Mouse (Mus musculus) forebrain, embryonic 13.5 days (tissue): ENCODE data around the gene Rem2. TPM values are rescaled to one million over a fixed set of nuclear protein-coding genes. Genes with fewer than 3 reads are reported as not detected.
A peak's percentile ranks its signal among the peaks of the same experiment; 100 is the strongest.

ENCODE experiments used
- ATAC-seq: fragments of 200-750 bp; cut with Nextera tagmentation; 2 replicates; pipeline ENCODE4 v1.8.0; 2017
- H3K27ac ChIP-seq: fragments of 300-500 bp; sonication (generic); 2 replicates; pipeline ENCODE4 v1.5.1; 2015; ENCODE audit warnings: inconsistent platforms, mild to moderate bottlenecking, moderate library complexity
- H3K27me3 ChIP-seq: fragments of 300-500 bp; sonication (generic); 2 replicates; pipeline ENCODE4 v1.6.1; 2015; ENCODE audit warnings: mild to moderate bottlenecking, inconsistent platforms
- H3K36me3 ChIP-seq: fragments of 300-500 bp; sonication (generic); 2 replicates; pipeline ENCODE4 v1.6.1; 2015; ENCODE audit warnings: mild to moderate bottlenecking, inconsistent platforms; ENCODE audit not compliant: poor library complexity, severe bottlenecking
- H3K4me1 ChIP-seq: fragments of 300-500 bp; sonication (generic); 2 replicates; pipeline ENCODE4 v1.6.1; 2015; ENCODE audit warnings: inconsistent platforms
- H3K4me2 ChIP-seq: fragments of 300-500 bp; sonication (generic); 2 replicates; pipeline ENCODE4 v1.6.1; 2015; ENCODE audit warnings: inconsistent platforms, mild to moderate bottlenecking, moderate library complexity
- H3K4me3 ChIP-seq: fragments of 300-500 bp; sonication (generic); 2 replicates; pipeline ENCODE4 v1.5.1; 2015; ENCODE audit warnings: mild to moderate bottlenecking, inconsistent platforms
- H3K9ac ChIP-seq: fragments of 300-500 bp; sonication (generic); 2 replicates; pipeline ENCODE4 v1.6.1; 2015; ENCODE audit warnings: mild to moderate bottlenecking, inconsistent platforms
- H3K9me3 ChIP-seq: fragments of 300-500 bp; sonication (generic); replicated peaks from 2 replicates; pipeline ENCODE4 v1.6.1; 2016; ENCODE audit warnings: inconsistent platforms
- WGBS: fragments of 180-500 bp; shearing (Covaris S2); methylation state at CpG from one replicate; pipeline ENCODE4 v1.1.7; 2015; 5-methylcytosine and 5-hydroxymethylcytosine counted together
- polyA plus RNA-seq: library from polyadenylated mRNA; unstranded; fragments of >200 nt; fragmentation: Nextera tagmentation; extraction: Ambion mirVana; gene quantifications from 2 replicates; pipeline ENCODE4 v1.2.1, GENCODE M21; 2015

Rem2 gene
- polyA plus RNA-seq, 1 experiment from 2014 or later, result 24.2 TPM

DNA sequence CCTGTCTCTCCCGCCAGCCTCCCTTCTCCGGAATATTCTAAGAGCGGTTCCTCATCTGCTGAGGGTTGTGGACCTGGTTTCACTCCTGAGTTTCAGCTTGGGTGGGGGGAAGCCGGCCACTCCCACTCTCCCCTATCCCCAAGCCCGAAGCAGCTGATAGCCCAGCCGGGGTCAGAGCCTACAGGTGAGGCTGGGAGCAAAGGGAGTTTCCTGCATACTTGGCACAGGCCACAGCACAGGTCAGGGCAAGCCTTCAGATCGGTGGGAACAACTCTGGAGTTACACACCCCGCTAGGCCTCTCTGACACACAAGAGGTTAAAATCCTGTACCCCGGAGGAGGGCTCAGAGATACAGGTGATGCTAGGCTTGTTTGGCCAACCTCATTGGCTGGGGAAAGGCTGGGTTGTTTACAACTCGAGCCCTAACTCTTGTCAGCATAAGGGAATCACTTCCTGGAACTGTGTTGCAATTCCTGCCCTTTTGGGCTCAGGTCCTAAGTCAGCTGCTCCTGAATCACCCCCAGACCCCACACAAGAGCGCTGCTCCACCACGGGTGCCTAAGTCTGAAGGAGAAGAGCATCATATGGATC, 41.9 kb upstream of the Rem2 start:
- H3K4me3 ChIP-seq, result peak overlapping the region; percentile 55
- no peaks in the 10 kb centered on the region for H3K27me3 ChIP-seq
- no peaks in the 10 kb centered on the region for H3K9me3 ChIP-seq
- peak overlapping the region; percentile 86 for H3K9ac ChIP-seq
- peaks cover 51% of the 10 kb centered on the region for H3K4me1 ChIP-seq
- ATAC-seq, result no peak
- 71% methylated on average over 12 of the region's 12 CpGs for WGBS
- H3K27ac ChIP-seq, result peak overlapping the region; percentile 92; the same call in 1 of the 2 replicates
- H3K4me2 ChIP-seq, result peak overlapping the region; percentile 74
- peaks cover 37% of the 10 kb centered on the region for H3K36me3 ChIP-seq

DNA sequence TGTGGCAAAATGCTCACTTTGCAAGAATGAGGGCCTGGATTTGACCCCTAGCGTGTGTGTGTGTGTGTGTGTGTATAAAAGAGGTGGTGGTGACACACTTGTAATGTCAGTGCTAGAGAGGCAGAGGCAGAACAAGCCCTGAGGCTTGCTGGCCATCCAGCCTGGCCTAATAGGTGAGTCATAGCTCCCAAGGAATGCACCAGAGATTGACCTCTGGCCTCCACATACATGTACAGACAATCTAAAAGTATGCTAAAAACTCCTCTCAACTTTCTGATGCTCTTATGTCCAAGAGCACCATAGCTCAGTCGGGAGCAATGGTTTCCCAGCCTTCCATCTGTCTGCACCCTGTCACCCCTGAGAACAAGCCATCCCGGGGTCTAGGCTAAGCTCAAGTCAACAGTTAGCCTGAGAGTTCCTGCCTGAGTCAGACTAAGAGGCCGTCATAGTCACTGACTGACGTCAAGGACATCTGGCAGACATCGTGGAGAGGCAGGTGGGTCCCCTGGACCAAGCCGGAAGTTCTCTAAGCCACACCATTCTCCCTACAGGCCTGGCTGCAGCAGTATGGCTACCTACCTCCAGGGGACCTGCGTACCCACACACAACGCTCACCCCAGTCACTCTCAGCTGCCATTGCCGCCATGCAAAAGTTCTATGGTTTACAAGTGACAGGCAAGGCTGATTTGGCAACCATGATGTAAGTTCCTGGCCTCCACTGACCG, 40.5 kb upstream of the Rem2 start:
- ATAC-seq, result no peak
- Histone ChIP-seq H3K9me3 (no peaks in the 10 kb centered on the region), H3K4me3 (no peak overlapping the region), H3K9ac (no peak overlapping the region), H3K4me1 (peaks cover 38% of the 10 kb centered on the region), H3K27me3 (no peaks in the 10 kb centered on the region), H3K36me3 (peaks cover 43% of the 10 kb centered on the region), H3K27ac (no peak overlapping the region), H3K4me2 (no peak overlapping the region)
- 93% methylated on average over 11 of the region's 11 CpGs for WGBS

- H3K4me3 ChIP-seq, result no peak overlapping the region
- 76% methylated on average over 12 of the region's 12 CpGs for WGBS
- H3K9me3 ChIP-seq, result no peaks in the 10 kb centered on the region
- peaks cover 7% of the 10 kb centered on the region for H3K4me1 ChIP-seq
- no peak overlapping the region for H3K27ac ChIP-seq
- H3K4me2 ChIP-seq, result no peak overlapping the region
- H3K36me3 ChIP-seq, result peaks cover 57% of the 10 kb centered on the region
- ATAC-seq, result no peak
- H3K9ac ChIP-seq, result no peak overlapping the region
- H3K27me3 ChIP-seq, result no peaks in the 10 kb centered on the region
These were observed 36.7 kb upstream of the Rem2 start for GRCm38 (mm10) chr14:54439155-54439554.

DNA sequence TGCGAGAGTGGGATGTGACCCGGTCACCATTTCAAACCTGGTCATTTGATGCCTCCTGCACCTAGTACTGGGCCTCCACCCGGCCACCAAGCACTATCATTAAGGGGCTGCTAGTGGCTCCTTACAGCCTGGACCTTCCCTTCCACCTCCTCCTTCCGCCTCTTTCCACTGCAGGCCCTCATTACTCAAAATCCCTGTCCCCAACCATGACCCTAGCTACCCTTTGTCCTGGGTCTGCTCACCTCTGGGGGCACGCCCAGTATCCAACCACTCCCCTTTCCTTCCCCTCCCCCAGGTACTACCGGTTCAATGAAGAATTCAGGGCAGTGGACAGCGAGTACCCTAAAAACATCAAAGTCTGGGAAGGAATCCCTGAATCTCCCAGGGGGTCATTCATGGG, 36.3 kb upstream of the Rem2 start:
- H3K4me2 ChIP-seq, result no peak overlapping the region
- WGBS, result 45% methylated on average over 7 of the region's 7 CpGs
- no peak overlapping the region for H3K9ac ChIP-seq
- H3K27ac ChIP-seq, result no peak overlapping the region
- H3K36me3 ChIP-seq, result peaks cover 57% of the 10 kb centered on the region
- no peaks in the 10 kb centered on the region for H3K9me3 ChIP-seq
- H3K4me3 ChIP-seq, result no peak overlapping the region
- H3K4me1 ChIP-seq, result peaks cover 2% of the 10 kb centered on the region; the same call in 1 of the 2 replicates
- H3K27me3 ChIP-seq, result no peaks in the 10 kb centered on the region
- ATAC-seq, result no peak

DNA sequence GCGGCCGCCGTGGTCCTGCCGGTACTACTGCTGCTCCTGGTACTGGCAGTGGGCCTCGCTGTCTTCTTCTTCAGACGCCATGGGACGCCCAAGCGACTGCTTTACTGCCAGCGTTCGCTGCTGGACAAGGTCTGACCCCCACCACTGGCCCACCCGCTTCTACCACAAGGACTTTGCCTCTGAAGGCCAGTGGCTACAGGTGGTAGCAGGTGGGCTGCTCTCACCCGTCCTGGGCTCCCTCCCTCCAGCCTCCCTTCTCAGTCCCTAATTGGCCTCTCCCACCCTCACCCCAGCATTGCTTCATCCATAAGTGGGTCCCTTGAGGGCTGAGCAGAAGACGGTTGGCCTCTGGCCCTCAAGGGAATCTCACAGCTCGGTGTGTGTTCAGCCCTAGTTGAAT, 35.4 kb upstream of the Rem2 start:
- no peak for ATAC-seq
- H3K9ac ChIP-seq, result no peak overlapping the region
- no peaks in the 10 kb centered on the region for H3K4me1 ChIP-seq
- H3K27ac ChIP-seq, result no peak overlapping the region
- WGBS, result 95% methylated on average over 14 of the region's 14 CpGs
- H3K27me3 ChIP-seq, result no peaks in the 10 kb centered on the region
- H3K9me3 ChIP-seq, result no peaks in the 10 kb centered on the region
- no peak overlapping the region for H3K4me3 ChIP-seq
- H3K4me2 ChIP-seq, result no peak overlapping the region
- peaks cover 53% of the 10 kb centered on the region for H3K36me3 ChIP-seq

GRCm38 (mm10) chr14:54441365-54441764, 34.5 kb upstream of the Rem2 start:
- Histone ChIP-seq H3K27ac (no peak overlapping the region), H3K4me1 (no peaks in the 10 kb centered on the region), H3K36me3 (peaks cover 45% of the 10 kb centered on the region), H3K9me3 (no peaks in the 10 kb centered on the region), H3K9ac (no peak overlapping the region), H3K4me2 (no peak overlapping the region), H3K27me3 (no peaks in the 10 kb centered on the region), H3K4me3 (no peak overlapping the region)
- WGBS, result 79% methylated on average over 4 of the region's 4 CpGs
- ATAC-seq, result no peak

- H3K36me3 ChIP-seq, result peaks cover 39% of the 10 kb centered on the region
- H3K9ac ChIP-seq, result no peak overlapping the region
- H3K4me2 ChIP-seq, result no peak overlapping the region
- H3K27ac ChIP-seq, result no peak overlapping the region
- no peaks in the 10 kb centered on the region for H3K4me1 ChIP-seq
- no peak for ATAC-seq
- no peaks in the 10 kb centered on the region for H3K27me3 ChIP-seq
- H3K4me3 ChIP-seq, result no peak overlapping the region
- 91% methylated on average over 3 of the region's 3 CpGs for WGBS
- H3K9me3 ChIP-seq, result no peaks in the 10 kb centered on the region
These were observed 33.4 kb upstream of the Rem2 start for GRCm38 (mm10) chr14:54442548-54442947.

GRCm38 (mm10) chr14:54443196-54443595, 32.7 kb upstream of the Rem2 start:
- Histone ChIP-seq H3K9ac (no peak overlapping the region), H3K4me2 (no peak overlapping the region), H3K4me1 (no peaks in the 10 kb centered on the region), H3K4me3 (no peak overlapping the region), H3K9me3 (no peaks in the 10 kb centered on the region), H3K36me3 (peaks cover 35% of the 10 kb centered on the region), H3K27ac (no peak overlapping the region), H3K27me3 (no peaks in the 10 kb centered on the region)
- ATAC-seq, result peak; percentile 42; the same call in 1 of the 2 replicates
- WGBS, result 38% methylated on average over 3 of the region's 3 CpGs

DNA sequence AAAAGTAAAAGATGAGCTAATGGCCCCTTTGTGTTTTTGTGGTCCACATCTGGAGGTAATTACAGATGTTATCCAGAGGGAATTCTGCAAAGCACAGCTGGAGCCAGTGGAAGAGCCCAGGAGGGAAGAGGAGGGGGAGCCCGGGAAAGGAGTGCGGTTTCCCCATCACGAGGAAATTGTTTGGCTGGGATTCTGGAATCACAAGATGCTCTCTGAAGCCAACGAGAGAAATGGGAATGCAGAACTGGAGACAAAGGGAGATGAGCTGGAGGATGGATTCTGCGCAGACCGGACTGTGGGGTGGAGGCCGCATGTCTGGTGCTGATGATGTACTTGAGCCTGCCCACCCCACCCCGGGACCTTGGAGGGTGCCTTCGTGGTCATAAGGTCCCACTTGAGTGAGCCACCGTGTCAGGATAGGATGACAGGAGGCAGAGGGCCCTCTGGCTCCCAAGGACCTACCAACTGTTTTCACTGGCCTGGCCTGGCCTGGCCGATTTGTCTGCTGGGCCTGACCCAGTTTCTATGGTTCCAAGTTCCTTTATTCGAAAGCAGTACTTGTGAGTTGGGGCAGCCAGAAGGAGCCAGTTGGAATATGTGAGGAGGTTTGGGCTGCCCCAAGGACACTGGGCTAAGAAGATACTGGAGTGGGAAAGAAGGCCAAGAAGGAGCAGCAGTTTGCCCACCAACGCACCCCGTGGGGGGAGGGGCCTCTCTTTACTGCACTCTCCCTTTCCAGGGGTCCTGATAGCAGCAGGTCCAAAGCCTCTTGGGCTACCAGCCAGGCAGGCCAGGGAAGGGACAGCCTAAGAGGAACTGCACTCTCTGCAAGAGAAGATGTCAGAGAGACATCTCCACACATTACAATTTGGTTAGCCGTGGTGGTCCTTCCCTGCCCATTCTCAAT, 31.9 kb upstream of the Rem2 start:
- no peak for ATAC-seq
- Histone ChIP-seq H3K4me3 (no peak overlapping the region), H3K36me3 (peaks cover 28% of the 10 kb centered on the region), H3K4me1 (no peaks in the 10 kb centered on the region), H3K27me3 (no peaks in the 10 kb centered on the region), H3K9ac (no peak overlapping the region), H3K27ac (no peak overlapping the region), H3K4me2 (no peak overlapping the region), H3K9me3 (no peaks in the 10 kb centered on the region)
- 69% methylated on average over 15 of the region's 15 CpGs for WGBS

- no peak overlapping the region for H3K4me3 ChIP-seq
- no peak overlapping the region for H3K27ac ChIP-seq
- H3K4me1 ChIP-seq, result no peaks in the 10 kb centered on the region
- ATAC-seq, result no peak
- H3K4me2 ChIP-seq, result no peak overlapping the region
- no peak overlapping the region for H3K9ac ChIP-seq
- H3K27me3 ChIP-seq, result no peaks in the 10 kb centered on the region
- peaks cover 13% of the 10 kb centered on the region for H3K36me3 ChIP-seq
- no peaks in the 10 kb centered on the region for H3K9me3 ChIP-seq
- 54% methylated on average over 3 of the region's 3 CpGs for WGBS
These were observed 30.4 kb upstream of the Rem2 start for GRCm38 (mm10) chr14:54445476-54445875.

DNA sequence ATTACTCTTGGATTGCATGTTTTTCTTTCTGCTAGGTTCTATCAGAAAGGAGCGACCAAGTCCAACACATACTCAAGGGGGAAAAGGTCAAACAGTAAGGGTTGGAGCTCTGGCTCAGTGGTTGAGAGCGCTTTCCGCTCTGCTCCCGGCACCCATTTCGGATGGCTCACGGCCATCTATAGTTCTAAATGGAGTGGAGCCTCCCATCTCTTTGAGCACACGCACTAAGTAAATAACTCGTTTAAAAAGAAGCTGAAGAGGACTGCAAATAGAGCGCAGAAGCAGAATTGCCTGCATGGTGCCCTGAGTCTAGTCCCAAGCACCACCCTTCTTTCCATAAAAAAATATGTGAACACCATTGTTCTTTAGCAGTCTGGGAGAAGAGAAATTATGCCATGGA, 22.3 kb upstream of the Rem2 start:
- Histone ChIP-seq H3K27ac (no peak overlapping the region), H3K4me3 (no peak overlapping the region), H3K27me3 (no peaks in the 10 kb centered on the region), H3K36me3 (no peaks in the 10 kb centered on the region), H3K9me3 (no peaks in the 10 kb centered on the region), H3K9ac (no peak overlapping the region), H3K4me1 (no peaks in the 10 kb centered on the region), H3K4me2 (no peak overlapping the region)
- no peak for ATAC-seq
- WGBS, result 87% methylated on average over 9 of the region's 9 CpGs
